Mouse (Mus musculus) kidney, adult 18-20 months (tissue): ENCODE data around the gene Phb2.

ENCODE experiments used
- DNase-seq: peaks from one replicate; pipeline ENCODE4 v3.0.0; 2021

Gene Phb2

GRCm38 (mm10) chr6:124693243-124693981 lies 18.7 kb upstream of the Phb2 start:
- DNase-seq, result no peak

- peak; percentile 90 for DNase-seq
These were observed 17.8 kb upstream of the Phb2 start for GRCm38 (mm10) chr6:124694166-124694955.

- DNase-seq, result no peak
These were observed 15.5 kb upstream of the Phb2 start for GRCm38 (mm10) chr6:124696441-124697150.

- DNase-seq, result no peak
These were observed 13.4 kb upstream of the Phb2 start for GRCm38 (mm10) chr6:124698751-124699150.

- DNase-seq, result no peak
These were observed 12.8 kb upstream of the Phb2 start for GRCm38 (mm10) chr6:124699366-124699765.

- DNase-seq, result peak; percentile 66
These were observed 12.1 kb upstream of the Phb2 start for GRCm38 (mm10) chr6:124699962-124700610.

- DNase-seq, result peak; percentile 21
These were observed 10.8 kb upstream of the Phb2 start for GRCm38 (mm10) chr6:124701338-124701737.

GRCm38 (mm10) chr6:124702102-124702783 lies 9.9 kb upstream of the Phb2 start:
- DNase-seq, result no peak

GRCm38 (mm10) chr6:124702784-124703103 lies 9.4 kb upstream of the Phb2 start:
- peak; percentile 81 for DNase-seq

- DNase-seq, result no peak
These were observed 8.3 kb upstream of the Phb2 start for GRCm38 (mm10) chr6:124703789-124704188.

- DNase-seq, result no peak
These were observed 7.7 kb upstream of the Phb2 start for GRCm38 (mm10) chr6:124704417-124704816.

GRCm38 (mm10) chr6:124706061-124706627 lies 6.0 kb upstream of the Phb2 start:
- no peak for DNase-seq

- no peak for DNase-seq
These were observed 3.7 kb upstream of the Phb2 start for GRCm38 (mm10) chr6:124708289-124708889.

GRCm38 (mm10) chr6:124712918-124713317 lies 782 bp downstream of the Phb2 start:
- no peak for DNase-seq

- peak; percentile 59 for DNase-seq
These were observed 4.8 kb downstream of the Phb2 start for GRCm38 (mm10) chr6:124716864-124717490.

- no peak for DNase-seq
These were observed 5.8 kb downstream of the Phb2 start for GRCm38 (mm10) chr6:124717968-124718367.

GRCm38 (mm10) chr6:124718703-124719102 lies 6.6 kb downstream of the Phb2 start:
- peak; percentile 53 for DNase-seq

GRCm38 (mm10) chr6:124719354-124719978 lies 7.3 kb downstream of the Phb2 start:
- no peak for DNase-seq

GRCm38 (mm10) chr6:124720904-124721303 lies 8.8 kb downstream of the Phb2 start:
- DNase-seq, result no peak

GRCm38 (mm10) chr6:124722876-124723473 lies 10.8 kb downstream of the Phb2 start:
- DNase-seq, result no peak
